Mouse (Mus musculus) embryonic stem cell, embryonic (primary cell): Measurements from ENCODE around the gene Tuba4a.

Experiments
- CTCF ChIA-PET, 4 experiments: fragments of 300-600 bp in 2 of 4; fragments of 350-600 bp in 2 of 4; sonication (Branson Sonifier 250); formaldehyde crosslinking; loops; one replicate each; lab custom pipeline; 2022; ENCODE audit warnings: inconsistent platforms in 2 of 4; lab: Charles Lee
- POLR2A ChIA-PET, 4 experiments: fragments of 300-600 bp in 2 of 4; fragments of 350-600 bp in 2 of 4; sonication (Branson Sonifier 250); formaldehyde crosslinking; loops; one replicate each; lab custom pipeline; 2022; ENCODE audit warnings: antibody characterized with exemption in 4 of 4, inconsistent platforms in 1 of 4; lab: Charles Lee

Tuba4a gene

GRCm38 (mm10) chr1:75219531-75219930 lies at the start of gene Tuba4a:
Tuba4a (minus strand) TSS chr1:75219865.
- ChIA-PET POLR2A (interaction anchor here (0.5 to 12.5 kb wide), 58 partner anchors 8 to 976 kb away, joined by 3 to 109 read pairs (median 6); partner anchors contain the start of genes A630095N17Rik (in 3 of the 4), Ankzf1 (in 3 of the 4), Atg9a (in 3 of the 4) and Dnajb2 (in 3 of the 4)), CTCF (interaction anchor here in 3 of 4 experiments (1.0 to 6.2 kb wide), 7 partner anchors 15 to 195 kb away, joined by 3 to 35 read pairs (median 5); partner anchors contain the start of genes Ankzf1 (in 1 of the 3) and Atg9a (in 1 of the 3))

- POLR2A ChIA-PET, result interaction anchor here (0.6 to 2.1 kb wide), 18 partner anchors 10 to 1947 kb away, joined by 3 to 12 read pairs (median 3); partner anchors contain the start of genes Abcb6 (in 1 of the 4), Ankzf1 (in 1 of the 4), Atg9a (in 1 of the 4) and Dnpep (in 1 of the 4)
- CTCF ChIA-PET, result interaction anchor here in 3 of 4 experiments (0.6 to 2.7 kb wide), 14 partner anchors 10 to 379 kb away, joined by 3 to 14 read pairs (median 4); partner anchors contain the start of genes Cryba2 (in 1 of the 3) and Fev (in 1 of the 3)
Measured at GRCm38 (mm10) chr1:75264091-75264880, 44.6 kb upstream of the Tuba4a start, which contains the start of gene Ptprn. Ptprn (minus strand) TSS chr1:75264502.

GRCm38 (mm10) chr1:75262969-75263951 lies 43.6 kb upstream of the Tuba4a start:
- ChIA-PET POLR2A (interaction anchor here in 3 of 4 experiments (0.6 to 2.1 kb wide), 17 partner anchors 9 to 1948 kb away, joined by 3 to 12 read pairs (median 3); partner anchors contain the start of genes Tuba4a (in 2 of the 3), Abcb6 (in 1 of the 3) and Zfand2b (in 1 of the 3)), CTCF (interaction anchor here in 3 of 4 experiments (0.6 to 2.7 kb wide), 12 partner anchors 9 to 378 kb away, joined by 3 to 14 read pairs (median 5); partner anchors contain the start of genes Cryba2 (in 1 of the 3) and Fev (in 1 of the 3))

GRCm38 (mm10) chr1:75261278-75261677 lies 41.6 kb upstream of the Tuba4a start:
- ChIA-PET POLR2A (interaction anchor here in 1 of 4 experiments (0.9 kb wide), 1 partner anchor 43 kb away, joined by 3 read pairs; no protein-coding TSS in a partner anchor), CTCF (interaction anchor here in 1 of 4 experiments (2.8 kb wide), 1 partner anchor 10 kb away, joined by 10 read pairs; no protein-coding TSS in a partner anchor)

- ChIA-PET POLR2A (interaction anchor here in 3 of 4 experiments (0.7 to 2.9 kb wide), 6 partner anchors 11 to 61 kb away, joined by 3 to 20 read pairs (median 4); no protein-coding TSS in a partner anchor), CTCF (interaction anchor here (0.6 to 2.9 kb wide), 11 partner anchors 10 to 311 kb away, joined by 3 to 41 read pairs (median 6); partner anchors contain the start of genes A630095N17Rik (in 1 of the 4), Abcb6 (in 1 of the 4), Dnajb2 (in 1 of the 4) and Dnpep (in 1 of the 4))
Measured at GRCm38 (mm10) chr1:75255516-75256046, 35.9 kb upstream of the Tuba4a start.

- ChIA-PET CTCF (interaction anchor here (0.5 to 4.4 kb wide), 59 partner anchors 9 to 334 kb away, joined by 3 to 41 read pairs (median 4); partner anchors contain the start of genes Dnajb2 (in 2 of the 4), A630095N17Rik (in 1 of the 4), Abcb6 (in 1 of the 4) and Dnpep (in 1 of the 4)), POLR2A (interaction anchor here in 3 of 4 experiments (0.6 to 4.3 kb wide), 17 partner anchors 9 to 113 kb away, joined by 3 to 38 read pairs (median 5); partner anchors contain the start of genes Abcb6 (in 2 of the 3), Ankzf1 (in 2 of the 3), Atg9a (in 2 of the 3) and Dnajb2 (in 2 of the 3))
Measured at GRCm38 (mm10) chr1:75254625-75255013, 35.0 kb upstream of the Tuba4a start.

GRCm38 (mm10) chr1:75253849-75254624 lies 34.4 kb upstream of the Tuba4a start:
- POLR2A ChIA-PET, result interaction anchor here (0.6 to 4.3 kb wide), 25 partner anchors 9 to 112 kb away, joined by 3 to 38 read pairs (median 4); partner anchors contain the start of genes Abcb6 (in 2 of the 4), Ankzf1 (in 2 of the 4), Atg9a (in 2 of the 4) and Dnajb2 (in 2 of the 4)

DNA sequence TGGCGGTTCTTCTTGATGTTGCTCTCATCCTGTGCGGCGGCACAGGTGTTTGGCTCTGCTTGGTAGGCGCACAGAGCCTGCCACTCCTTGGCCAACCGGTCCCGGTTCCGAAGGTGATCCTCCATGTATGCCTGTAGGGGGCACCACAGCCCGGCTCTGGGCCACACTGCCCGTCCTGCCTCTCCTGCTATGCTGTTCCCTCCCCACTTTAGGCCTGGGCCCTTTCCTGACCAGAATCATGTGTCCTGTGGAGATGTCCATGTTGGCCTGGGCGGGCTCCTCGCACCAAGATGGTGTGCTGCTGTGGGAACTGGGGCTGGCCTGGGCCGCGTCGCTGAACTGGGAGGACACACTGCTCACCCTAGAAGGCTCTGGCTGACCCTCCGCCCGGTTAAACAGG lies 33.4 kb upstream of the Tuba4a start:
- POLR2A ChIA-PET, result interaction anchor here in 3 of 4 experiments (0.7 to 5.5 kb wide), 18 partner anchors 8 to 73 kb away, joined by 3 to 38 read pairs (median 5); partner anchors contain the start of genes Dnajb2 (in 2 of the 3), A630095N17Rik (in 1 of the 3) and Abcb6 (in 1 of the 3)
- CTCF ChIA-PET, result interaction anchor here (0.6 to 4.4 kb wide), 21 partner anchors 8 to 450 kb away, joined by 3 to 35 read pairs (median 4); partner anchors contain the start of genes A630095N17Rik (in 1 of the 4), Abcb6 (in 1 of the 4), Dnpep (in 1 of the 4) and Tuba4a (in 1 of the 4)

More at GRCm38 (mm10) chr1:75253849-75254624, 34.4 kb upstream of the Tuba4a start:
- CTCF ChIA-PET, result interaction anchor here (0.5 to 4.4 kb wide), 74 partner anchors 9 to 495 kb away, joined by 3 to 41 read pairs (median 4); partner anchors contain the start of genes A630095N17Rik (in 2 of the 4), Dnajb2 (in 2 of the 4), Dnpep (in 2 of the 4) and Zfand2b (in 2 of the 4)

- ChIA-PET CTCF (interaction anchor here (0.5 to 4.4 kb wide), 58 partner anchors 7 to 539 kb away, joined by 3 to 35 read pairs (median 5); partner anchors contain the start of genes Abcb6 (in 3 of the 4), Zfand2b (in 3 of the 4), A630095N17Rik (in 2 of the 4) and Tuba4a (in 2 of the 4)), POLR2A (interaction anchor here in 3 of 4 experiments (0.6 to 5.5 kb wide), 30 partner anchors 9 to 347 kb away, joined by 3 to 38 read pairs (median 5); partner anchors contain the start of genes Dnajb2 (in 3 of the 3), Abcb6 (in 2 of the 3), Tuba4a (in 2 of the 3) and Zfand2b (in 2 of the 3))
Measured at GRCm38 (mm10) chr1:75252308-75252707, 32.6 kb upstream of the Tuba4a start.

- POLR2A ChIA-PET, result interaction anchor here (0.5 to 5.5 kb wide), 48 partner anchors 8 to 1433 kb away, joined by 3 to 38 read pairs (median 4); partner anchors contain the start of genes Dnajb2 (in 3 of the 4), Abcb6 (in 2 of the 4), Ankzf1 (in 2 of the 4) and Atg9a (in 2 of the 4)
- CTCF ChIA-PET, result interaction anchor here (0.5 to 4.4 kb wide), 96 partner anchors 8 to 538 kb away, joined by 3 to 35 read pairs (median 4); partner anchors contain the start of genes Dnajb2 (in 4 of the 4), Abcb6 (in 3 of the 4), Zfand2b (in 3 of the 4) and A630095N17Rik (in 2 of the 4)
Measured at GRCm38 (mm10) chr1:75251112-75251970, 31.7 kb upstream of the Tuba4a start.

- ChIA-PET CTCF (interaction anchor here (0.6 to 4.4 kb wide), 22 partner anchors 11 to 505 kb away, joined by 3 to 35 read pairs (median 4); partner anchors contain the start of genes Ankzf1 (in 1 of the 4), Atg9a (in 1 of the 4), Cnppd1 (in 1 of the 4) and Retreg2 (in 1 of the 4)), POLR2A (interaction anchor here in 3 of 4 experiments (0.6 to 5.5 kb wide), 13 partner anchors 10 to 229 kb away, joined by 3 to 37 read pairs (median 9); partner anchors contain the start of genes Dnajb2 (in 2 of the 3), Zfand2b (in 2 of the 3), Chpf (in 1 of the 3) and Dnpep (in 1 of the 3))
Measured at GRCm38 (mm10) chr1:75250498-75250897, 30.8 kb upstream of the Tuba4a start.

DNA sequence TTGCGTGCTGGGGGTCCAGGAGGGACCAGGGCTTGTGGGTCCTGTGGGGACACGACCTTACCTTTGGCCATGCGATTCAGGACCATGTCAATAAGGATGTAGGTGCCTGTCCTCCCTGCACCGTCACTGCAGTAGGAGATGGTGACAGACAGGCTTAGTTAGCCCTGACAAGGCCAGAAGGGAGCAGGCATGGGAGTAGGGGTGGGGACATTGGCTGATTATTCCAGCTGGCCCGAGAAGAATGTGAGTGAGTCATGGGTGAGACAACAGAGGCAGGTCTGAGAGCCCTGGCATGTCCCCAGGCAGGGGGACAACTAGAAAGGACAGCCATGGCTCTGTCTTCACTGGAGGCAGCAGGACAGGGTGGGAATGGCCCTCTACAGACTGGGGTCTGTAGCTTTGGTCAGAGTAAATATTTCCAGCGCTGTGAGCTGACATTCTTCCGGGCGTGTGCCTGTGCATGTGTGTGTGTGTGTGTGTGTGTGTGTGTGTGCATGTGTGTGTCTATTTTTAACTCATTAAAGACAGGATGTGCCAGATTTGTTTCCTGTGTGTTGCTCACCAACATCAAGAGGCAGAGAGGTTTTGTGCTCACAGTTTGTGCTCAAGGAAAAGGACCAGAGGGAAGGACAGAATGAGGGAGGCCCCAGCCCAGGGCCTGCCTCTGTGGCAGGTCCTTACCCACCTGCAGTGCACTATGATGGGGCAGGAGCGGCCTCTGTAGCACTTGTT lies 28.5 kb upstream of the Tuba4a start:
- ChIA-PET POLR2A (interaction anchor here in 2 of 4 experiments (1.0 to 5.5 kb wide), 5 partner anchors 12 to 69 kb away, joined by 3 to 37 read pairs (median 3); partner anchors contain the start of genes Dnajb2 (in 1 of the 2) and Dnpep (in 1 of the 2)), CTCF (interaction anchor here in 2 of 4 experiments (0.5 to 0.8 kb wide), 2 partner anchors 15 to 196 kb away, joined by 3 to 4 read pairs; no protein-coding TSS in a partner anchor)
